ENCODE assay signal across 8 mouse cellular contexts in genomic region chr2:127430238-127430637, GRCm38 (mm10). TPM values are rescaled to one million over a fixed set of nuclear protein-coding genes. Genes with fewer than 3 reads are reported as not detected.
DNase-seq lines count a peak whose midpoint lies in the region; ATAC-seq and TF ChIP-seq lines count a peak whose summit lies in the region.

No protein-coding gene starts in this region.

- intact Hi-C loops in heart, adult 2 months (cut with DNase I): loop anchor here (1.0 kb wide), 1 partner anchor 68 kb away; no protein-coding TSS in a partner anchor

- TF ChIP-seq CTCF in heart, adult 2 months (IDR thresholded peaks at IDR 0.05): peak; percentile 86
- peak; percentile 53 to 83 (median 70) for TF ChIP-seq CTCF in MEL (IDR thresholded peaks at IDR 0.05 in 2 of 3, conservative IDR thresholded peaks at IDR 0.05 in 1 of 3; ENCODE audit: control insufficient read depth in 1 of 3, insufficient read depth in 1 of 3, low read depth in 2 of 3, low read length in 3 of 3, poor library complexity in 1 of 3, severe bottlenecking in 1 of 3)

- TF ChIP-seq POLR2A in heart, adult 2 months (IDR thresholded peaks at IDR 0.05; ENCODE audit: insufficient read depth, low read depth, low read length): no peak
- no peak for TF ChIP-seq POLR2A in MEL (IDR thresholded peaks at IDR 0.05; ENCODE audit: control insufficient read depth in 1 of 2, insufficient read depth in 1 of 2, low read depth in 1 of 2, low read length in 2 of 2, poor library complexity in 1 of 2)

- peak; percentile 49 for TF ChIP-seq RAD21 in MEL (IDR thresholded peaks at IDR 0.05; ENCODE audit: low read depth, low read length)

- H3K9me3 ChIP-seq in heart, embryonic 11.5 days (replicated peaks; ENCODE audit: control insufficient read depth, low read length): no peaks in the 10 kb centered on the region
- no peaks in the 10 kb centered on the region for H3K9me3 ChIP-seq in MEL (replicated peaks; ENCODE audit: insufficient read depth, low read length)
- H3K9me3 ChIP-seq in embryonic facial prominence, embryonic 11.5 days (replicated peaks; ENCODE audit: control insufficient read depth, low read length): no peaks in the 10 kb centered on the region

- no peaks in the 10 kb centered on the region for H3K79me2 ChIP-seq in heart, adult 2 months (replicated peaks; ENCODE audit: control insufficient read depth, insufficient read depth, low read length)
- no peaks in the 10 kb centered on the region for H3K79me2 ChIP-seq in MEL (ENCODE audit: control insufficient read depth, insufficient read depth, low read length, poor library complexity)

- WGBS in heart, adult 2 months: 8% methylated on average over 3 of the region's 3 CpGs
- 14% methylated on average over 3 of the region's 3 CpGs for WGBS in heart, embryonic 11.5 days (ENCODE audit: insufficient replicate concordance)
- WGBS in embryonic facial prominence, embryonic 11.5 days: 20% methylated on average over 3 of the region's 3 CpGs

- no peak overlapping the region for H3K27ac ChIP-seq in heart, adult 2 months
- H3K27ac ChIP-seq in heart, embryonic 11.5 days (ENCODE audit: low read depth, low read length): no peak overlapping the region
- H3K27ac ChIP-seq in MEL (ENCODE audit: control insufficient read depth, low read depth, low read length): no peak overlapping the region
- H3K27ac ChIP-seq in embryonic facial prominence, embryonic 11.5 days (replicated peaks; ENCODE audit: low read depth, low read length): no peak overlapping the region

- no peak for ATAC-seq in heart, embryonic 11.5 days (replicated peaks; ENCODE audit: insufficient number of reproducible peaks, low FRiP score, low TSS enrichment)
- no peak for ATAC-seq in embryonic facial prominence, embryonic 11.5 days (replicated peaks; ENCODE audit: insufficient number of reproducible peaks, low FRiP score, low TSS enrichment, low read depth)
- no peak for ATAC-seq in erythroid progenitor cell, adult 5-6 weeks (replicated peaks; ENCODE audit: low FRiP score, poor library complexity, severe bottlenecking)

- TF ChIP-seq EP300 in heart, adult 2 months (IDR thresholded peaks at IDR 0.05; ENCODE audit: insufficient read depth, low read depth, low read length): 0 out of 2 replicates have a peak, but pooled peaks have one; percentile 6
- TF ChIP-seq EP300 in MEL (IDR thresholded peaks at IDR 0.05; ENCODE audit: low read depth in 1 of 2, low read length in 2 of 2): no peak

- DNase-seq in heart, adult 2 months: peak; percentile 36 to 37
- peak; percentile 72 for DNase-seq in 3T3-L1 (ENCODE audit: low read depth, low spot score)
- peak; percentile 61 for DNase-seq in MEL (ENCODE audit: low read depth, low spot score)
- peak; percentile 72 for DNase-seq in embryonic facial prominence, embryonic 11.5 days (ENCODE audit: low spot score)
- DNase-seq in layer of hippocampus, adult 11-12 months (ENCODE audit: low spot score): peak; percentile 59
- peak; percentile 24 for DNase-seq in lung, postnatal 25 days (ENCODE audit: low spot score)

- H3K4me1 ChIP-seq in heart, adult 2 months (ENCODE audit: control insufficient read depth, insufficient read depth, low read length): no peaks in the 10 kb centered on the region
- no peaks in the 10 kb centered on the region for H3K4me1 ChIP-seq in heart, embryonic 11.5 days (ENCODE audit: control insufficient read depth, insufficient read depth, low read length)
- no peaks in the 10 kb centered on the region for H3K4me1 ChIP-seq in MEL (ENCODE audit: control insufficient read depth in 1 of 2, insufficient read depth in 2 of 2, low read length in 2 of 2)
- H3K4me1 ChIP-seq in embryonic facial prominence, embryonic 11.5 days (ENCODE audit: control insufficient read depth, insufficient read depth, low read length): no peaks in the 10 kb centered on the region

- no peaks in the 10 kb centered on the region for H3K36me3 ChIP-seq in heart, adult 2 months (ENCODE audit: control insufficient read depth, insufficient read depth, low read length)
- H3K36me3 ChIP-seq in heart, embryonic 11.5 days (ENCODE audit: control insufficient read depth, insufficient read depth, low read length): peaks cover 3% of the 10 kb centered on the region; the same call in 1 of the 2 replicates
- H3K36me3 ChIP-seq in MEL (ENCODE audit: control insufficient read depth in 1 of 2, insufficient read depth in 2 of 2, low read length in 2 of 2): no peaks in the 10 kb centered on the region
- no peaks in the 10 kb centered on the region for H3K36me3 ChIP-seq in embryonic facial prominence, embryonic 11.5 days (replicated peaks; ENCODE audit: control insufficient read depth, insufficient read depth, low read depth, low read length)

- H3K27me3 ChIP-seq in heart, adult 2 months (ENCODE audit: control insufficient read depth, insufficient read depth, low read length): no peaks in the 10 kb centered on the region
- no peaks in the 10 kb centered on the region for H3K27me3 ChIP-seq in heart, embryonic 11.5 days (ENCODE audit: control insufficient read depth, insufficient read depth, low read length)
- no peaks in the 10 kb centered on the region for H3K27me3 ChIP-seq in MEL (ENCODE audit: control insufficient read depth in 1 of 2, insufficient read depth in 2 of 2, low read length in 2 of 2)
- H3K27me3 ChIP-seq in embryonic facial prominence, embryonic 11.5 days (ENCODE audit: control insufficient read depth, insufficient read depth, low read length): no peaks in the 10 kb centered on the region

- H3K9ac ChIP-seq in heart, adult 2 months (ENCODE audit: low read depth, low read length): no peak overlapping the region
- no peak overlapping the region for H3K9ac ChIP-seq in heart, embryonic 11.5 days (ENCODE audit: low read depth, low read length)
- no peak overlapping the region for H3K9ac ChIP-seq in MEL (ENCODE audit: control insufficient read depth, low read depth, low read length, poor library complexity, severe bottlenecking)
- H3K9ac ChIP-seq in embryonic facial prominence, embryonic 11.5 days (replicated peaks; ENCODE audit: low read length): no peak overlapping the region

- no peak overlapping the region for H3K4me3 ChIP-seq in heart, adult 2 months
- no peak overlapping the region for H3K4me3 ChIP-seq in heart, embryonic 11.5 days (ENCODE audit: low read depth, low read length)
- H3K4me3 ChIP-seq in MEL (ENCODE audit: control insufficient read depth in 1 of 2, insufficient read depth in 1 of 2, low read depth in 2 of 2, low read length in 2 of 2): no peak overlapping the region
- H3K4me3 ChIP-seq in embryonic facial prominence, embryonic 11.5 days (ENCODE audit: low read depth, low read length): no peak overlapping the region

- no peak overlapping the region for H3K4me2 ChIP-seq in heart, embryonic 11.5 days
- H3K4me2 ChIP-seq in embryonic facial prominence, embryonic 11.5 days (ENCODE audit: low read depth, low read length): no peak overlapping the region

TF ChIP-seq in MEL, 35 proteins besides CTCF, POLR2A, EP300 and RAD21:
- TF ChIP-seq MAX (IDR thresholded peaks at IDR 0.05; ENCODE audit: low read length): no peak
- peak; percentile 60 for TF ChIP-seq SMC3 (IDR thresholded peaks at IDR 0.05; ENCODE audit: low read depth, low read length)
- TF ChIP-seq MYB (IDR thresholded peaks at IDR 0.05; ENCODE audit: low read depth, low read length): 0 out of 2 replicates have a peak, but pooled peaks have one; percentile 11

RNA-seq across cellular contexts. Expression of gene Gpat2, which starts 5.2 kb away (rescaled TPM):
- not detected for total RNA-seq in heart, adult 2 months (2021)
- polyA plus RNA-seq in heart, adult 2 months (2012; rRNA removed): 0.06 and 0.08 TPM in 2 replicates
- polyA plus RNA-seq in heart, embryonic 11.5 days (2014; fragmentation: Nextera tagmentation; extraction: Ambion mirVana): 0.30 and 0.34 TPM in 2 replicates
- not detected in 2 replicates for total RNA-seq in MEL (2012; rRNA removed)
- under 1 TPM in 1 of 2 experiments, not detected in 1; 0.07 TPM for polyA plus RNA-seq in MEL (2012; ENCODE audit: insufficient read depth in 1 of 2, insufficient read length in 2 of 2, low read depth in 1 of 2, low replicate concordance in 2 of 2, missing spikeins in 1 of 2)
- 0.31 TPM in 1 of 2 replicates, not detected in the other for polyA plus RNA-seq in embryonic facial prominence, embryonic 11.5 days (2014; fragmentation: Nextera tagmentation; extraction: Ambion mirVana)
- total RNA-seq in erythroid progenitor cell, adult 5-6 weeks (2015; ENCODE audit: low replicate concordance): not detected in 2 replicates
- not detected in 2 replicates for total RNA-seq in erythroid progenitor cell, adult 5-6 weeks (2017; ENCODE audit: low replicate concordance)

RNA-seq across cellular contexts. Expression of gene Fahd2a, which starts 14.1 kb away (rescaled TPM):
- 10 to 100 TPM; 42.5 to 44.5 TPM for total RNA-seq in heart, adult 2 months (2021)
- polyA plus RNA-seq in heart, adult 2 months (2012; rRNA removed): 34.5 and 40.3 TPM in 2 replicates
- 30.3 and 30.6 TPM in 2 replicates for polyA plus RNA-seq in heart, embryonic 11.5 days (2014; fragmentation: Nextera tagmentation; extraction: Ambion mirVana)
- 7.2 and 8.2 TPM in 2 replicates for total RNA-seq in MEL (2012; rRNA removed)
- 1 to 10 TPM in 1 of 2 experiments, not detected in 1; 6.8 TPM for polyA plus RNA-seq in MEL (2012; ENCODE audit: insufficient read depth in 1 of 2, insufficient read length in 2 of 2, low read depth in 1 of 2, low replicate concordance in 2 of 2, missing spikeins in 1 of 2)
- 24.0 and 24.8 TPM in 2 replicates for polyA plus RNA-seq in embryonic facial prominence, embryonic 11.5 days (2014; fragmentation: Nextera tagmentation; extraction: Ambion mirVana)
- 10.5 and 18.0 TPM in 2 replicates for total RNA-seq in erythroid progenitor cell, adult 5-6 weeks (2015; ENCODE audit: low replicate concordance)
- total RNA-seq in erythroid progenitor cell, adult 5-6 weeks (2017; ENCODE audit: low replicate concordance): 2.4 TPM in 1 of 2 replicates, not detected in the other
